Mouse (Mus musculus) liver, embryonic 14.5 days (tissue): ENCODE data around the gene Sos2.

Experiments used
- CTCF ChIP-seq: IDR thresholded peaks from 2 replicates; pipeline ENCODE4 v1.5.1; 2016; ENCODE audit warnings: antibody characterized with exemption, low read depth, control low read depth
- EP300 ChIP-seq: IDR thresholded peaks from 2 replicates; pipeline ENCODE4 v1.6.1; 2016; ENCODE audit warnings: antibody characterized with exemption, low read depth

DNA sequence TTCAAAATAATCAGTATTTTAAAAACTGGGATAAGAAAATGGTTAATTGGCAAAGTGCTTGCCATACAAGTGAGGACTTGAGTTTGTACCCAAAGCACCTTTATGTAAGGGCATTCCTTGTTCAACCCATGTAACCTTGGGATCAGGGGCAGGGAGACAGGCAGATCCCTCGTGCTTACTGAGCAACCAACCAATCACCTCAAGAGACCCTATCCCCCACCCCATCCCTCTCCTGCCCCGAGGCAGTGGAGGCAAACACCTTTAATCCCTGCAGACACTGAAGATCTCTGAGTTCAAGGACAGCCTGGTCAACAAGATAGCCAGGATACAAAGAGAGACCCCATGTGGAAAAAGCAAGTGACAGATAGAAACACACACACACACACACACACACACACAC is 41.7 kb upstream of the Sos2 start:
- TF ChIP-seq EP300: no peak
- TF ChIP-seq CTCF: no peak
